Comparison of ENCODE assay signal across 8 mouse cellular contexts in the genomic region with DNA sequence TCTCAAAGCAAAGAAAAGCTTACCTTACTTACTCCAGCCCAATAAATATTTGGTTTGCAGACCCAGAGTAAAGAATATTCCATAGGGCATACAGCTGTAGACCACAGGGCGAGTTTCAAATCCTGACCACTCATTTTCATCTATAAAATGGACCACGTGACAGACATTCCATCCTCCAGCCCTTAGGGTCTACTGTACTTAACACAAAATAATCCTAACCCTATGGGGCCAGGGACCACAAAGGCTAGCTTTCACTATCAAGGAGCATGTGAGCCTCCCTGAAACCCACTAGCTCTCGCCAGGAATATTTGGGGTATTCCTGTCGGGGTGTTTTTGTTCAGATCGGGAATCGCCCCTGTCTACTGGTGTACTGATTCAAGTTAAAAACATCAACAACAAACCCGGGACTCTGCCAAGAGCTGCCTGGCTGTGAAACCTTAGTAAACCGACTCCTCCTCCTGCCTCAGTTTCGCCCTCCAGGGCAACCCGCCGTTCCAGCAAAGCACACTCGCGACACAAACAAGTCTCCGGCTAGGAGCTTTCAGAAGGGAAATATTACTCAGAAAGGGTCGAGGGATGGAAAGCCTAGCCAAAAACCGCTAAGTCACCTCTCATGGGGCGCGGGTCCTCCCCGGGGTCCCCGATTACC. TPM values are rescaled to one million over a fixed set of nuclear protein-coding genes. Genes with fewer than 3 reads are reported as not detected.
A peak's percentile ranks its signal among the peaks of the same experiment; 100 is the strongest.
DNase-seq lines count a peak whose midpoint lies in the region; ATAC-seq and TF ChIP-seq lines count a peak whose summit lies in the region.

No protein-coding gene starts in this region.

- no peak for DNase-seq in heart, postnatal 36 days
- no peak for DNase-seq in forebrain, embryonic 14.5 days (ENCODE audit: low spot score)
- no peak for DNase-seq in liver, postnatal 0 days
- DNase-seq in cerebellum, adult 9-11 months = no peak
- no peak for DNase-seq in right cerebral cortex, postnatal 4 days
- no peak for DNase-seq in embryo, embryonic 10 days (ENCODE audit: low spot score)

- no peaks in the 10 kb centered on the region for H3K27me3 ChIP-seq in heart, embryonic 11.5 days (ENCODE audit: control insufficient read depth, insufficient read depth, low read length)
- peaks cover 11% of the 10 kb centered on the region for H3K27me3 ChIP-seq in E14TG2a.4 (ENCODE audit: insufficient read depth, low read length)
- H3K27me3 ChIP-seq in forebrain, embryonic 14.5 days (replicated peaks; ENCODE audit: control insufficient read depth, insufficient read depth, low read length) = no peaks in the 10 kb centered on the region
- no peaks in the 10 kb centered on the region for H3K27me3 ChIP-seq in liver, postnatal 0 days (ENCODE audit: insufficient read depth, low read length)

- H3K4me3 ChIP-seq in heart, embryonic 11.5 days (ENCODE audit: low read depth, low read length) = peak overlapping the region; percentile 68
- peak overlapping the region; percentile 87 for H3K4me3 ChIP-seq in E14TG2a.4 (replicated peaks; ENCODE audit: low read length)
- H3K4me3 ChIP-seq in forebrain, embryonic 14.5 days (ENCODE audit: low read depth, low read length) = peak overlapping the region; percentile 44
- H3K4me3 ChIP-seq in liver, postnatal 0 days (ENCODE audit: low read depth, low read length) = peak overlapping the region; percentile 56

- 3% methylated on average over 20 of the region's 20 CpGs for WGBS in heart, embryonic 11.5 days (ENCODE audit: insufficient replicate concordance)
- 4% methylated on average over 20 of the region's 20 CpGs for WGBS in forebrain, embryonic 14.5 days
- WGBS in liver, postnatal 0 days (ENCODE audit: insufficient replicate concordance) = 3% methylated on average over 20 of the region's 20 CpGs

- peak; percentile 13 for ATAC-seq in heart, embryonic 11.5 days (replicated peaks; ENCODE audit: insufficient number of reproducible peaks, low FRiP score, low TSS enrichment)
- peak; percentile 65 for ATAC-seq in forebrain, embryonic 14.5 days
- ATAC-seq in liver, postnatal 0 days = peak; percentile 23; the same call in 1 of the 2 replicates

- H3K36me3 ChIP-seq in heart, embryonic 11.5 days (ENCODE audit: control insufficient read depth, insufficient read depth, low read length) = no peaks in the 10 kb centered on the region
- H3K36me3 ChIP-seq in E14TG2a.4 (ENCODE audit: insufficient read depth, low read length) = no peaks in the 10 kb centered on the region
- no peaks in the 10 kb centered on the region for H3K36me3 ChIP-seq in forebrain, embryonic 14.5 days (ENCODE audit: control insufficient read depth, insufficient read depth, low read length)
- H3K36me3 ChIP-seq in liver, postnatal 0 days (replicated peaks; ENCODE audit: insufficient read depth, low read length) = no peaks in the 10 kb centered on the region

- H3K4me1 ChIP-seq in heart, embryonic 11.5 days (ENCODE audit: control insufficient read depth, insufficient read depth, low read length) = peaks cover 11% of the 10 kb centered on the region
- H3K4me1 ChIP-seq in E14TG2a.4 (replicated peaks; ENCODE audit: low read depth, low read length) = peaks cover 31% of the 10 kb centered on the region
- peaks cover 7% of the 10 kb centered on the region; the same call in 1 of the 2 replicates for H3K4me1 ChIP-seq in forebrain, embryonic 14.5 days (ENCODE audit: control insufficient read depth, insufficient read depth, low read length)
- H3K4me1 ChIP-seq in liver, postnatal 0 days (ENCODE audit: insufficient read depth) = no peaks in the 10 kb centered on the region; the same call in 1 of the 2 replicates

- no peak for TF ChIP-seq EP300 in liver, postnatal 0 days (IDR thresholded peaks at IDR 0.05; ENCODE audit: low read depth)

- peak overlapping the region; percentile 87 for H3K4me2 ChIP-seq in heart, embryonic 11.5 days
- H3K4me2 ChIP-seq in forebrain, embryonic 14.5 days (ENCODE audit: low read length) = peak overlapping the region; percentile 72
- peak overlapping the region; percentile 70 for H3K4me2 ChIP-seq in liver, postnatal 0 days (ENCODE audit: low read depth, low read length)

- peak overlapping the region; percentile 37 for H3K27ac ChIP-seq in heart, embryonic 11.5 days (ENCODE audit: low read depth, low read length)
- H3K27ac ChIP-seq in forebrain, embryonic 14.5 days (ENCODE audit: low read depth, low read length) = no peak overlapping the region
- peak overlapping the region; percentile 41 for H3K27ac ChIP-seq in liver, postnatal 0 days (ENCODE audit: low read depth)

- intact Hi-C loops in heart, postnatal 36 days (cut with DNase I) = loop anchor here (1.0 kb wide), 1 partner anchor 20 kb away; no protein-coding TSS in a partner anchor

- no peak for TF ChIP-seq CTCF in E14TG2a.4 (conservative IDR thresholded peaks at IDR 0.05; ENCODE audit: low read length)
- no peak for TF ChIP-seq CTCF in liver, postnatal 0 days (IDR thresholded peaks at IDR 0.05; ENCODE audit: low read depth)

- H3K9me3 ChIP-seq in heart, embryonic 11.5 days (replicated peaks; ENCODE audit: control insufficient read depth, low read length) = no peaks in the 10 kb centered on the region
- H3K9me3 ChIP-seq in E14TG2a.4 (ENCODE audit: low read length) = no peaks in the 10 kb centered on the region
- H3K9me3 ChIP-seq in forebrain, embryonic 14.5 days (replicated peaks; ENCODE audit: control insufficient read depth, low read length) = no peaks in the 10 kb centered on the region
- no peaks in the 10 kb centered on the region for H3K9me3 ChIP-seq in liver, postnatal 0 days (ENCODE audit: low read length)

- H3K9ac ChIP-seq in heart, embryonic 11.5 days (ENCODE audit: low read depth, low read length) = peak overlapping the region; percentile 71
- peak overlapping the region; percentile 57 for H3K9ac ChIP-seq in forebrain, embryonic 14.5 days (ENCODE audit: low read length)
- H3K9ac ChIP-seq in liver, postnatal 0 days (replicated peaks) = peak overlapping the region; percentile 63

RNA-seq across cellular contexts. Expression of gene Lgmn, which starts 0.5 kb away (rescaled TPM):
- polyA plus RNA-seq in heart, embryonic 11.5 days (2014; fragmentation: Nextera tagmentation; extraction: Ambion mirVana) = 108 and 128 TPM in 2 replicates
- total RNA-seq in heart, postnatal 36 days (2021) = 10 to 100 TPM; 74.6 to 79.7 TPM
- polyA plus RNA-seq in forebrain, embryonic 14.5 days (2014; fragmentation: Nextera tagmentation; extraction: Ambion mirVana) = 87.0 and 90.5 TPM in 2 replicates
- 140 and 142 TPM in 2 replicates for polyA plus RNA-seq in liver, postnatal 0 days (2015; fragmentation: Nextera tagmentation; extraction: Ambion mirVana)

RNA-seq across cellular contexts. Expression of gene Golga5, which starts 29.8 kb away (rescaled TPM):
- 24.9 and 32.8 TPM in 2 replicates for polyA plus RNA-seq in heart, embryonic 11.5 days (2014; fragmentation: Nextera tagmentation; extraction: Ambion mirVana)
- 10 to 100 TPM; 27.3 to 29.8 TPM for total RNA-seq in heart, postnatal 36 days (2021)
- polyA plus RNA-seq in forebrain, embryonic 14.5 days (2014; fragmentation: Nextera tagmentation; extraction: Ambion mirVana) = 34.1 and 34.2 TPM in 2 replicates
- polyA plus RNA-seq in liver, postnatal 0 days (2015; fragmentation: Nextera tagmentation; extraction: Ambion mirVana) = 16.5 and 16.7 TPM in 2 replicates

Comparison
In these comparisons a context has a peak if more than half of its experiments do, and no peak if none do; other contexts are left out.
1. ATAC-seq: peak in every context shown above with its lines; median percentile 65 in forebrain, embryonic 14.5 days; 23 in liver, postnatal 0 days; 13 in heart, embryonic 11.5 days.